Mouse (Mus musculus) lung, embryonic 14.5 days (tissue): Measurements from ENCODE around the gene Arid1b. TPM values are rescaled to one million over a fixed set of nuclear protein-coding genes. Genes with fewer than 3 reads are reported as not detected.

Source experiments
- ATAC-seq: fragments of 200-750 bp; cut with Nextera tagmentation; 2 replicates; pipeline ENCODE4 v1.8.0; 2017; ENCODE audit warnings: mild to moderate bottlenecking, moderate TSS enrichment, moderate library complexity; ENCODE audit not compliant: insufficient read depth
- DNase-seq: peaks from one replicate; pipeline ENCODE4 v3.0.0-alpha.2; 2015
- H3K27ac ChIP-seq: fragments of 300-500 bp; sonication (generic); 2 replicates; pipeline ENCODE4 v1.5.1; 2014; ENCODE audit warnings: low read depth, mild to moderate bottlenecking, moderate library complexity
- H3K27me3 ChIP-seq: fragments of 300-500 bp; sonication (generic); 2 replicates; pipeline ENCODE4 v1.6.1; 2014; ENCODE audit warnings: low read length, control low read depth; ENCODE audit not compliant: insufficient read depth
- H3K36me3 ChIP-seq: fragments of 300-500 bp; sonication (generic); 2 replicates; pipeline ENCODE4 v1.6.1; 2014; ENCODE audit warnings: control low read depth; ENCODE audit not compliant: insufficient read depth
- H3K4me1 ChIP-seq: fragments of 300-500 bp; sonication (generic); 2 replicates; pipeline ENCODE4 v1.6.1; 2014; ENCODE audit warnings: antibody characterized with exemption, control low read depth; ENCODE audit not compliant: insufficient read depth
- H3K4me2 ChIP-seq: fragments of 300-500 bp; sonication (generic); 2 replicates; pipeline ENCODE4 v1.6.1; 2014; ENCODE audit warnings: mild to moderate bottlenecking
- H3K4me3 ChIP-seq: fragments of 300-500 bp; sonication (generic); 2 replicates; pipeline ENCODE4 v1.5.1; 2014; ENCODE audit warnings: low read depth, low read length
- H3K9ac ChIP-seq: fragments of 300-500 bp; sonication (generic); 2 replicates; pipeline ENCODE4 v1.6.1; 2014
- H3K9me3 ChIP-seq: fragments of 300-500 bp; sonication (generic); 2 replicates; pipeline ENCODE4 v1.6.1; 2016; ENCODE audit warnings: low read depth, low read length, control low read depth
- CTCF ChIP-seq: IDR thresholded peaks from 2 replicates; pipeline ENCODE4 v1.5.1; 2016; ENCODE audit warnings: antibody characterized with exemption, low read depth
- WGBS: fragments of 180-500 bp; shearing (Covaris S2); extraction: QIAGEN DNeasy Blood & Tissue Kit; methylation state at CpG from one replicate; pipeline ENCODE4 v1.1.7; 2014; 5-methylcytosine and 5-hydroxymethylcytosine counted together
- polyA plus RNA-seq: library from polyadenylated mRNA; unstranded; fragments of >200 nt; fragmentation: Nextera tagmentation; extraction: Ambion mirVana; gene quantifications from 2 replicates; pipeline ENCODE4 v1.2.1, GENCODE M21; 2014

Arid1b gene
- polyA plus RNA-seq, 1 experiment from 2014 or later, result 17.3 TPM

DNA sequence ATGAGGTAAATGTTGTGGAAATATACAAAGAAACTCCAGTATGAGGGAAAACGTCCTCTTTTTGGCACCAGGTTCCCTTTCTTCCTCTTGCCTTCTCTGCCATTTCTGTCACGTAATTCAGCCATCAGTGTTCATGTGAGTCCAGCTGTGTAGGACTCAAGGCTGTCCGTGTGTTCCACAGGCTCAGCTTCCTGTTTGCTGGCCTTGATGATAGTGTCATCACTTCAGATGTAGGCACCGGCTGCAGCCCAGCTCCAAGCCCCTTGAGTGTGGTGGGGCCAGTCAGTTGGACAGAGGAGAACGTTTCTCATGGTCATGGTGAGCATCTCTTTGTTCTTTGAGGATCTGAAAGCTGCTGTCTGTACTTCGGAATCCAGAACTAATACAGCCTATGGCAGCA lies 61.3 kb downstream of the Arid1b start:
- DNase-seq (no peak), ATAC-seq (no peak)
- H3K9ac ChIP-seq, result no peak overlapping the region
- H3K36me3 ChIP-seq, result 0 out of 2 replicates have a peak, but pooled peaks cover 6% of the 10 kb centered on the region
- H3K9me3 ChIP-seq, result no peaks in the 10 kb centered on the region
- WGBS, result 49% methylated on average over 6 of the region's 6 CpGs
- no peak overlapping the region for H3K4me3 ChIP-seq
- no peak overlapping the region for H3K27ac ChIP-seq
- no peaks in the 10 kb centered on the region for H3K27me3 ChIP-seq
- no peak overlapping the region for H3K4me2 ChIP-seq
- peaks cover 62% of the 10 kb centered on the region for H3K4me1 ChIP-seq
- TF ChIP-seq CTCF, result no peak

DNA sequence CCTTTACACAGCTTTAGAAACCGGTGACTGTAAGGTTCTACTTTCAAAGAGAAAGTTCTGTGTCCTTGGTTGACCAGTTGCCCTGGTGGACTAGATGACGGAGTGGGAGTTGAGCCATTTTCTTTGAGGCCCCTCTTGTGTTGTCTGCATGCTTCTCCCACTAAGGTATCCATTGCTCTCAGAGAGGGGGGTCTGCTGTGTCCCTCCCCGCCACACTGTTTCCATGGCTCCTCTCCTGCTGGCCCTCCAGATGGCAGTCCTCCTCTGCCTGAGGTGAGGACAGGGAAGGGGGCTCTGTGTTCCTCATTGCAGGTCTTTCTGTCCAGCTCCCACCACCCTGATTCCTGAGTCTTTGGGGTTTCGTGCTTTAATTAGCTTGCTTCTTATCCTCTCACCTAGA lies 62.5 kb downstream of the Arid1b start:
- WGBS, result 66% methylated on average over 4 of the region's 4 CpGs
- Histone ChIP-seq H3K27ac (no peak overlapping the region), H3K4me1 (peaks cover 61% of the 10 kb centered on the region), H3K4me2 (no peak overlapping the region), H3K9ac (no peak overlapping the region), H3K36me3 (0 out of 2 replicates have a peak, but pooled peaks cover 6% of the 10 kb centered on the region), H3K4me3 (no peak overlapping the region), H3K9me3 (no peaks in the 10 kb centered on the region), H3K27me3 (no peaks in the 10 kb centered on the region)
- TF ChIP-seq CTCF, result 0 out of 2 replicates have a peak, but pooled peaks have one; percentile 11
- ATAC-seq (no peak), DNase-seq (no peak)

DNA sequence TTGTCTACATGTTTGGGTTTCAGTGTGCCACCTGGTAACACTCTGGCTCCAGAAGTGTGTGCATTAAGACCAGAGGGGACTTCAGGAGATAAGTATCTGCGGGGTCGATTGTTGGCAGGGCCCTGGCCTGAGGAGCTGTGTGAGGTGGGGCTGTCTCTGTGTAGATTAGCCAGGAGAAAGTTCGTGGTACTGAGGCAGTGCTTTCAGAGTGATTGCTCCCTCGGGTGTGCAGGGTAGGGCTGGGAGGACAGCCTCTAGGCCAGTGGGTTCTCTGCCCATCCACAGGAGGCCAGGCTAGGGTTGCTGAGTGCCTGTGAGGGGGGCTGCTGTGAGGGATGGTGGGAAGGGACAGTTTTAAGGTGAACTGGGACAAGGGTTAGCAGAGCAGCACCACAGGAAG lies 63.2 kb downstream of the Arid1b start:
- Histone ChIP-seq H3K36me3 (0 out of 2 replicates have a peak, but pooled peaks cover 6% of the 10 kb centered on the region), H3K4me2 (peak overlapping the region; percentile 46), H3K4me1 (peaks cover 55% of the 10 kb centered on the region), H3K9ac (0 out of 2 replicates have a peak overlapping the region, but pooled peaks have one; percentile 10), H3K4me3 (no peak overlapping the region), H3K9me3 (no peaks in the 10 kb centered on the region), H3K27me3 (no peaks in the 10 kb centered on the region), H3K27ac (peak overlapping the region; percentile 86)
- ATAC-seq, result no peak
- 5% methylated on average over 4 of the region's 4 CpGs for WGBS
- no peak for TF ChIP-seq CTCF
- no peak for DNase-seq

DNA sequence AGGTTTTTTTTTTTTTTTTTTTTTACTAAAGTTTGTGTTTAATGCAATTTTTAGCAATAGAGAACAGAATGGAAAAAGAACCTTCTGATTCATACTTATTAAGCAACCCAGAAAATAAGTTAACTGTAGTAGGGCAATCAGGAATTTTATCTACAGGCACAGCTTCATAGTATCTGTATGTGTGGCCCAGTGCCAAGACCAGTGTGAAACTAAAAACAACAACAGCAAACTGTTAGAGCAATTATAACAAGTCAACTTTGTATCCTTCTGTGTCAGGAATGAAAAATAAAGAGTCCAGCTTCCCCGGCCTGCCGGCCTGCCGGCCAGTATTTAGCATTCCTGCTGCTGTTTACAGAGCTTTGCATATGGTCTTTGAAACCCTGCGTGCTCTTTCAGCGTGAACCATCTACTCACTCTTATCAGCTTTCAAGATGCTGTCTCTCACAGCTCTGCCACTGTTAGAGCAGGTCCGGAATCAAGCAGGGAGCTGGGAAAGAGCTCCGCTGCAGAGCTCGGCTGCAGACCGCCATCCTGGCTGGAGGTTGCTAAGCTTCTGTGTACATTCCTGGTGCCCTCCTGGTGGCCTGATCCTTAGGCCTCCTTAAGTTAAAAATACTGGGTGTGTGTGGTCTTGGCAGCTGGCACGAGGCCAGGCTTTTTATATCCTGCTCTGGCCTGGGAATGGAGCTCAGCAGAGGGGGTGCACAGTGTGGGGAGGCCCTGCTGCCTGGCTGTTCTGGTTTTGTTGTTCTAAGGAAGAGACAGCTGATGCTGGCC lies 64.0 kb downstream of the Arid1b start:
- ATAC-seq, result peak; percentile 93
- peaks cover 52% of the 10 kb centered on the region for H3K4me1 ChIP-seq

DNA sequence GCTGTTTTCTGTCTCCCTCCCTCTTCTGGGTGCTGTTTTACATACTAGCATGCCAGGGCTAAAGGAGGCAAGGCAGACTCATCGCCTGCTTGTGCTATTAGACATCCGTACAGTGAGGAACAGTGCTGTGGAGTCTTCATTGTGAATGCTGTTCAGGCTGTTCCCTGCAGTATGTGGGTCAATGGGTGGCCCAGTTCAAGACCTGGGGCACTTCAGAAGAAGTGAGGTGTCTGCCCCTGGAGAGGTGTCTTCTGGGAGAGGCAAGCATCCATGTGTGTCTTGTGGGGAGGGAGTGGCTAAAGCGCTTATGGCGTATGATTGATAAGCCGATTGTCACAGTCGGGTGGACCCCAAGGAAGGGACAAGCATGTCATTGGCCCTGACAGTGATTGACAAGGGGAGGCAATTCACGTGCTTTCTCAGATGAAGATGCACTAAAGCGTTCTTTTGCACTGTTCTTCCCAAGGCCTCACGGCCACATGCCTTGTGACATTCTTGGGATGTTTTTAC lies 65.0 kb downstream of the Arid1b start:
- no peak overlapping the region for H3K9ac ChIP-seq

More for the DNA sequence above, 64.0 kb downstream of the Arid1b start:
- Histone ChIP-seq H3K4me2 (peak overlapping the region; percentile 42), H3K27ac (peak overlapping the region; percentile 86), H3K27me3 (no peaks in the 10 kb centered on the region), H3K36me3 (0 out of 2 replicates have a peak, but pooled peaks cover 6% of the 10 kb centered on the region), H3K9me3 (no peaks in the 10 kb centered on the region), H3K9ac (no peak overlapping the region), H3K4me3 (no peak overlapping the region)
- peak; percentile 33; the same call in 1 of the 2 replicates for TF ChIP-seq CTCF
- 2% methylated on average over 10 of the region's 10 CpGs for WGBS
- DNase-seq, result peak; percentile 93

DNA sequence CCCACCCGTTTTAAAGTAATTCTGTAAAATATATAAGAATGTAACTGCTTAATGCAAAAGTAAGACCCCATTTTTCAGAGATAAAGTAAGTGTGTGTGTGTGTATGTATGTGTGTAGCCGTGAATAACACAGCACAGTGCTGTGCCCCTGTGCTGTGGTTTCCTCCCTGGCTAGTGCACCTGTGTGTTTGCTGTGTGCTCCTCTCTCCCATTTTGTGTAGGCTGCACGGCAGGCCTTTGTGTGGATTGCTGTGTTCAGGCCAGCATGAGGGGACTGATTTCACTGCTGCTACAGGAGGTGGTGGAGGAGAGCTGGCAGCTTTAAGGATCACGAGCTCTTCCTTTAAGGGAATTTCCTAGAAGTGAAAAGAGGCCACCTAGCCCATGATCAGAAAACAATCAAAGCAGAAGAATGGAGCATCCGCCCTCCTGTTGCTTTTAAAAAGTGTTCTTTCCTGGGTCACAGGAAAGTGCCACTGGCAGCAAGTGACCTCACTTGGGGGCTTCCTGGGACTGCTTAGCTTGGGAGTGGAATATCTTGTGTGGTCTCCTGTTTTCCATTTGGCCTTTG lies 66.5 kb downstream of the Arid1b start:
- no peak for ATAC-seq

More for the DNA sequence above, 65.0 kb downstream of the Arid1b start:
- Histone ChIP-seq H3K4me1 (peaks cover 49% of the 10 kb centered on the region), H3K4me2 (0 out of 2 replicates have a peak overlapping the region, but pooled peaks have one; percentile 19), H3K9me3 (no peaks in the 10 kb centered on the region), H3K36me3 (0 out of 2 replicates have a peak, but pooled peaks cover 6% of the 10 kb centered on the region), H3K27ac (peak overlapping the region; percentile 71), H3K4me3 (no peak overlapping the region), H3K27me3 (no peaks in the 10 kb centered on the region)
- no peak for ATAC-seq
- DNase-seq, result no peak
- TF ChIP-seq CTCF, result no peak
- WGBS, result 52% methylated on average over 9 of the region's 9 CpGs

DNA sequence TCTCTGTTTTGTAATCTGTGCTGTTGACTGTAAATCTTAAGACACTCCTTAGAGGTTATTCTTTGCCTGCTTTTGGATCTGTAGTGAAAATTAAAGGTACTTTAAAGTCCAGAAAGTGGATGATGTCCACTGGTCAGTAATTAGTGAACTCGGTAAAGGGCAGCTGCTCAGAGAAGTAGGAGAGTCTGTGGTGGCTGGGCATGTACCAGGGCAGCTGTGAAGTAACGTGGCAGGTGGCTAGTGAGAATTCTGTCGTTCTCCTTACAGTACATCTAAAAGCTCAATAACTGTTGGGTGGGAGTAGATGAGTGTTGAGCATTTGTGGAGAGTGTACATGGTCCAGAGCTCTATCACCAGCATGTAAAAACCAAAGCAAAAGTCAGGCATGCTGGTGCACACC lies 67.1 kb downstream of the Arid1b start:
- 74% methylated on average over 3 of the region's 3 CpGs for WGBS
- Histone ChIP-seq H3K4me2 (no peak overlapping the region), H3K36me3 (0 out of 2 replicates have a peak, but pooled peaks cover 6% of the 10 kb centered on the region), H3K9ac (no peak overlapping the region), H3K9me3 (no peaks in the 10 kb centered on the region), H3K27me3 (no peaks in the 10 kb centered on the region), H3K4me3 (no peak overlapping the region), H3K4me1 (peaks cover 49% of the 10 kb centered on the region), H3K27ac (no peak overlapping the region)
- ATAC-seq (no peak), DNase-seq (no peak)
- no peak for TF ChIP-seq CTCF

More for the DNA sequence above, 66.5 kb downstream of the Arid1b start:
- Histone ChIP-seq H3K36me3 (0 out of 2 replicates have a peak, but pooled peaks cover 6% of the 10 kb centered on the region), H3K4me2 (no peak overlapping the region), H3K9ac (no peak overlapping the region; the same call in 1 of the 2 replicates), H3K27ac (no peak overlapping the region), H3K27me3 (no peaks in the 10 kb centered on the region), H3K4me3 (no peak overlapping the region), H3K4me1 (peaks cover 51% of the 10 kb centered on the region), H3K9me3 (no peaks in the 10 kb centered on the region)
- no peak for TF ChIP-seq CTCF
- WGBS, result 53% methylated on average over 5 of the region's 5 CpGs
- no peak for DNase-seq
